Mouse (Mus musculus): ENCODE measurements around the gene Btaf1.

Gene Btaf1

DNA sequence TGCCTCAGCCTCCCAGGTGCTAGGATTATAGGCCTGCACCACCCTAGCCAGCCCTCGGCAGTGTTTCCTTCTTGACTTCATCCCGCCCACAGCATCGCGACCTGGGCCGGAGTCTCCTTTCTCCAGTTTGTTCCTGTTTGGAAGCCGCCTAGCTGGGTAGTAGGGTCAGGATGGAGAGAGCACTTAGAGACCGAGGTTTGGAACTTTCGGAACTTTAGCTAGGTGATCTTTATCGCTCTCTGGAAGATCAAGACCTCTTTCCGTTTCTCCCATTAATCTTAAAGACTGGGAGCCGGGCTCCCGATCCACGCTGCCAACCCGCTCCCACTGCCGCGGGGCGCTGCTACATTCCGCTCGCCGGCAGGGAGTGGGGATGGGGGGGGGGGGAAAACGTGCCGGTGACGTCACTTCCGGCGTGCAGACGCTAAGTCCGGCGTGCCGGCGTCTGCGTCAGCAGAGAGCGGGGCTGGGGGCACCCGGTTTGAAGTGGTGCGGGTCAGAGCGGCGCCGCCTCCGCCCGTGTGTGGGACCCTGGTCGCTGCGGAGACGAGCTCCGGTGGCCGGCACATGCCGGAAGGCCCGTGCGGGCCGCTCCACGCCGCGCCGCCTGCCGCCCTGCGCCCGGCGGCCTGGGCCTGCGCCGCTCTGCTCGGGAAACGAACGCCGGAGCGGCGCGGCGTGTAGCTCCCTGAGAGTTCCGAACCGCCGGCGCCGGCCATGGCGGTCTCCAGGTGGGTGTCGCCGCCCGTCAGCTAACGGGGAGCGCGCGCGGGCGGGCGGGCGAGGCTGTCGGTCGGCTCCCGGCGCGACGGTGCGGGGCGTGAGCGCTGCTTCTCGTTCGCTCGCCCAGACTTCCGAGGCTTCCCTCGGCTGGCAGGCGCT lies at the start of gene Btaf1:
Gene Btaf1, plus strand, starts transcription at position 409 of the 882 bp plus-strand sequence.
- peak; percentile 91 for DNase-seq

DNA sequence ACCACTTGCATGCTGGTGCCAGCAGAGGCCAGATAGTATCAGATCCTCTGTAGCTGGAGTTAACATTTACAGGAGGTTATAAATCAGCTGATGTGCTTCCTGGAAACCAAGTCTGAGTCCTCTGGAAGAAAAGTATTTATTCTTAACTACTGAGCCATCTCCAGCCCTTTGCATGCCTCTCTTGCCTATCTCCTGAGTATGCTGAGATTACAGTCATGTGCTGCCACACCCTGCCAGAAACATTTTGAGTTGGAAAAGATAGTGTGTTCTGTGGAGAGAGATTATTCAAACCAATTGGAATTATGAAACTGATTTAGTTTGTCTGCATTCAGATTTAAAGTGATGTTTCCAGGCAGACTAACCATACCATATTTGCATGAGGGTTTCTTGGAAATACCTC lies 48.5 kb upstream of the Btaf1 start:
- no peak for DNase-seq

DNA sequence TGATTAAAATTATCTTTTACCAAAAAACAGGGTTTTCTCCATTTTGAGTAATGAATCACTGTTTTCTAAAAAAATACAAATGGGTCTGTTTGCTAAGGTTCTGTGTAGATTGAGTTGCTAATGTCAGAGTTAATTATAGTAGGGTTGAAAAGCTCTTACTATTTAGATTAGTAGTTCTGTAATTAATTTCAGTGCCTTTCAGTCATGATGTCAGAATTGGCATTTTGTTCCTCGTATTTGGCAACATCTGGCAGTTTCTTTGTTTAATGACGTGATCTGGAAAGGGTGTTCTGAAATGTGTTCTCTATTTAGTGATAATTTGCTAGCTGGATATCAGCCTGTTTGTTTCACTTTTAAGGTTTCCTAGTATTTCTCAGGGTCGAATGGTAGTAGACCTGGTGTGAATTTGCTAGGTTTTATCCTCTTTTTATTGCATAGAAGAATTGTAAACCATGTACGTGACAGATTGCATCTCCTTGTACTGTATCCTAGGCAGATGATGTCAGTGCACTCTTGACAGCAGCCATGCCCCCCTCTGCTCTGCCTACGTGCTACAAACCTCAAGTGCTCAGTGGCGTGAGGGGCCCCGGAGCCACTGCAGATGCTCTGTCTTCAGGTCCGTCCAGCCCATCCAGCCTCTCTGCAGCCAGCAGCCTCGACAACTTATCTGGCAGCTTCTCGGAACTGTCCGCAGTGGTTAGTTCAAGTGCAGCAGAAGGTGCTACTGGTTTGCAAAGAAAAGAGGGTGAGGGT lies 47.0 kb upstream of the Btaf1 start:
- DNase-seq: no peak

DNA sequence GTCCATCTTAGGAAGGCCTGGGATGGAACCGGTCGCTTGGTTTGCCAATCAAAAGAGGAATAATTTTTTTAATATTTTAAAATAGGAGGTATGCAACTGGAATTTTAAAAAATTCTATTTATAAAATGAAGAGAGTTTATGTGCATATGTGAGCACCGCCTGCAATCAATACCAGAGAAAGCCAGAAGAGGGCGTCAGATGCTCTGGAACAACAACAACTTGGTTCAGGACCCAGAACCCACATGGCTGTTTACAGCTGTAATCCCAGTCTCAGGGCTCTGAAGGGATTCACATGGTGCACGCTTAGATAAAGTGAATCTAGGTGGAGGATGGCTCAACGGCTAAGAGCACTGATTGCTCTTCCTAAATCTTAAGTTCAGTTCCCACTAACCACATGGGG lies 42.8 kb upstream of the Btaf1 start:
- peak; percentile 21 for DNase-seq

DNA sequence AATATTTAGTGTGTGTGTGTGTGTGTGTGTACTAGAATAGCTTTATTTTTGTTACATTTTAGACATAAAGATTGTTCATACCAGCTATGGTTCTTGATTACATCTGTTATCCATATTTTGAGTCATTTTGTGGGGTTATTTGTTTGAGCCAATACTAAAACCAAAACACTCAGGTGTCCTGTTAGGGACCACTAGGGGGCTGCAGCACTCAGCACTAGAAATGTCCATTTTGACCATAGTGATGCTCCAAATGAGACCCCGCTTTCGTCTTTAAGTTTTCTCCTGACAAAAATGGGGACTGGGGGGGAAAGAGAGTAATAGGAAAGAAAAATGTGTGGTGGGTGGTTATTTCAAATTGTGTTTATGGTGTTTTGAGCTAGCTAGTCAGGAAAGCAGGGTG lies 39.6 kb upstream of the Btaf1 start:
- no peak for DNase-seq

DNA sequence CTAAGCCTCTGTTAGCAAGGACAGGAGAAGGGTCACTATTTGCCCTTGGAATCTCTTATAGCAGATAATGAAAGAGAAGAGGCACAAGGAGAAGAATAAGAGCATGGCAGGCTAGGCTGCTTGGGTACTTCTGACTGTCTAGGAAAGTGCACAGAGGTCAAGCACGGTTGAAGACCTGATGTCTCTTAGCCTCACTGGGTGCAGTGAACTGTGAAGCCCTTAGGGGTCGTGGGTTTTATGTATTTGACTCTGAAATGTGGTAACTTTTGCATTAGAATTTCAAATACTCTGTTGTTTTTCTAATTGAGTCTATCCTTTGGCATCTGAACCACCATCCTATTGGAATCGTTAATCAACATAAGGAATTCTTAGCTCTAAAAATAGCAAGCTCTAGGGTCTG lies 38.2 kb upstream of the Btaf1 start:
- no peak for DNase-seq

DNA sequence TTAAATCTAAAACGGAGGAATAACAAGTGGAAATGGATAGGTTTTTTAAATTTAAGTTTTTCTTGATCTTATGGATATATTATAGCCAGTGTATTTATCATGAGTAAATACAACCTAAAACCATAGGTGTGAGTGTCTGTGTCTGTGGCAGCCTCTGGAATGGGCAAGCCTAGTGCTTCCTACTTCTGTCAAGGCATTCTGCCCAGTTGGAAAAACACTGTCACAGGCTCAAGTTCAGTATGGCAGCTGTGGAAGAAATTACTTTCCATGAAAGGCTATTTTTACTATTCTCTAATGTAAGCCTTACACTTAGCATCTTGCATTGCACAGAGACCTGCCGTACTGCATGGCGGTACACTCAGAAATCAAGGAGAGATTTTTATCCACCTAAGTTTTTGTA lies 34.1 kb upstream of the Btaf1 start:
- no peak for DNase-seq

DNA sequence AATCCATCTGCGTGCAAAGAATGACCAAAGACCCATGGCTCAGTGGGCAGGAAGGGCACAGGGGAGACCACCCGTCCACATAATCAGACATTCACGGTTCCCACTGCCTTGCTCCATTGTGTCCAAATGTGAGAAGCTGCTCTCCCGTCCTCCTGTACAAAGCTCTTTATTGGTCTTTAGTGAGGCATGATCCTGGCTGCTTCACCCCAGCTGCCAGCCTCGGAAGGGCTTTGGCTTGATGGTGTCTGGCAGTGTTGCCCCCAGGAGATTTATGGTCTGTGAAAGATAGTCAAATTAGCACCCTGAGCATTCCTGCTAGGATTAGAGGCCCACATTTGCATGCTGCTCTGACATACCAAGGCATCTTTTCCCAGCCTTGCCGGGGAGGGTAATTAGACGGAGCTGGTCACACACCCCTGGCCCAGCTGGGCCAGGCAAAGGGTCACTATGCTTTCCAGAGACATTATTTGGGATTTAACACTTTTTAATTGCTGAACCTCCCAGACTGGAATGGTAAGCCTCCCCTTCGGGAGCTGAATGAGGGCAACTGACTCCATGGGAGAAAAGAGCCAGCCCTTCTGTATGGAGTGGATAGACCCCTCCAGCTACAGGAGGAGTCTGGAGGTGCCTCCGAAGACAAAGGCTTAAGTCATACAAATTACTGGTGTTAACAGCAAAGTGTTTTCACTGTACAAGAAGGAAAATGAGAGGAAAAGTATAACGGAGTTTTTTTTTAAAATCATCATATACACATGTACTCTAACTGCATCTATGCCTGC lies 28.9 kb upstream of the Btaf1 start:
- no peak for DNase-seq

DNA sequence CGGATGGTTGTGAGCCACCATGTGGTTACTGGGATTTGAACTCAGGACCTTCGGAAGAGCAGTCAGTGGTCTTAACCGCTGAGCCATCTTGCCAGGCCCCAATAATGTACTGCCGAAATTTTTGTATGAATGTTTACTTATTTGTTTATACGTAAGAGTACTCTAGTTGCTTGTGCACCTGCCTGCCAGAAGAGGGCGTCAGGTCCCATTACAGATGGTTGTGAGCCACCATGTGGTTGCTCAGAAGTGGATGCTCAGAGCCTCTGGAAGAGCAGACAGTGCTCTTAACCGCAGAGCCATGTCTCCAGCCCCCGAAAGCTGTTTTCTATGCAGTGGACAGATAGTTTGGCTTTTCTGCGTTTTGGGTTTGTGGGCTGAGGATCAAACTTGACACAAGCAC lies 28.1 kb upstream of the Btaf1 start:
- peak; percentile 25 for DNase-seq

DNA sequence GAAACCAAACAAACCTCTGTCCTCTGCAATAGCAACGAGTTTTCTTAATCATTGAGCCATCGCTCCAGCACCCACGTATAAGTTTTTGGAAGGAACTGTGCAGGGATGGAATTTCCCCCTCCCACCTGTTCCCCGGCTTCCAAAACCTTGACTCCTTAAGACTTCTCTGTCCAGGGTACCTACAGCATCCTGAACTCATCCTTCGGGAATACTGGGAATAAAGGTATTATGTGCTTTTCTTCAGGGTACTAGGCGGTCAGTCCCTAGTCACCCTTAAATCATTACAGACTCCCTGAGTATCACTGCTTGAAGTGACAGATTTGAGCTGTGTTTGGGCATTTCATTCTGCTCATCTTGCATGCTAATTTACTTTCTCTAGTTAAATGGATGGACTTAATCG lies 22.5 kb upstream of the Btaf1 start:
- DNase-seq: no peak

DNA sequence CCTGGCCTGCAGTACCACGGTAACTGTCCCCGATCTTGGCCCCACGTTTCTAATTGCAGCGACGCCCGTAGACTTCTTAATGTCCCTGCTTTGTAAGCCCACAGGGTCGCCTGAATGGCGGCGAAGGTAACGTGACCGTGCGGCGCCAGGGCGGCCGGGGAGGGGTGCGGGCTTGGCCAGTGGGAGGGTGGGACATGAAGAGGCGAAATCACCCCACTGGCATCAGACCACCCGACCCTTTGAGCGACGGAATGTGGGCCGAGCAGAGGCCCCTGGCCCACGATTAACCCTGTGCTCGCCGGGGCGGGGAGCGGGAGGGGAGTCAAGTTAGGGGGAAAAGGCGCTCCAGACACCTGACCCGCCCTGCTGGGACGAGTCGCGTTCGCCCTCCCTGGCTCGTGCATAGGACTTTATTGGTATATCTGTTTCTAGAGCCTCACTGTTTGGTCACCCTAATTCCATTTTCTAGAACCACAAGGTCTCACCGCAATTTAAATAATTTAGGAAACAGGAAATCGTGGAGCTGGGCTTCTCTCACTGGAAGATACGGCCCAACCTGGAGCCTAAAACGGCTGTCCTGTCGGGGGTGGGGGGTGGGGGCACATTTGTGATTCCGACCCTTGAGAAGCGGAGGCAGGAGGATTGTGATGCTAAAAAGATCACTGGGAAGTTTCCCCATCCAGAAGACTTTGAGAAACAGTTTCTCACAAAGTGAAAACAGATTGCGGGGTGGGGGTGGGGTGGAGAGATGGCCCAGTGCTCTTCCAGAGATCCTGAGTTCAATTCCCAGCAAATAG lies 21.5 kb upstream of the Btaf1 start:
- DNase-seq: peak; percentile 57

DNA sequence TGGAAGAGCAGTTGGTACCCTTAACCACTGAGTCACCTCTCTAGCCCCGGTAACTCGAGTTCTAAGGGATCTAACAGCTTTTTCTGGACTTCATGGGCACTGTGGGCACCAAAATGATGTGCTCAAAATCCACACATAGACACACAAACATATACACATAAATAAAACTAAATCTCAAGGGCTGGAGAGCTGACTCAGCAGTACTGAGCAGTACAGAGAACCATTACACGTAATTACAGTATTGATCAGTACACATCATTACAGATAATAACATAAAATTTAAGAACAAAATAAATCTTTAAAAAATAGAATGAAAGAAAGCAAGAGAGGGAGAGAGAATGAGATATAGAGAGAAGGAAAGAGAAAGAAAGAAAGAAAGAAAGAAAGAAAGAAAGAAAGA lies 16.7 kb upstream of the Btaf1 start:
- DNase-seq: no peak

DNA sequence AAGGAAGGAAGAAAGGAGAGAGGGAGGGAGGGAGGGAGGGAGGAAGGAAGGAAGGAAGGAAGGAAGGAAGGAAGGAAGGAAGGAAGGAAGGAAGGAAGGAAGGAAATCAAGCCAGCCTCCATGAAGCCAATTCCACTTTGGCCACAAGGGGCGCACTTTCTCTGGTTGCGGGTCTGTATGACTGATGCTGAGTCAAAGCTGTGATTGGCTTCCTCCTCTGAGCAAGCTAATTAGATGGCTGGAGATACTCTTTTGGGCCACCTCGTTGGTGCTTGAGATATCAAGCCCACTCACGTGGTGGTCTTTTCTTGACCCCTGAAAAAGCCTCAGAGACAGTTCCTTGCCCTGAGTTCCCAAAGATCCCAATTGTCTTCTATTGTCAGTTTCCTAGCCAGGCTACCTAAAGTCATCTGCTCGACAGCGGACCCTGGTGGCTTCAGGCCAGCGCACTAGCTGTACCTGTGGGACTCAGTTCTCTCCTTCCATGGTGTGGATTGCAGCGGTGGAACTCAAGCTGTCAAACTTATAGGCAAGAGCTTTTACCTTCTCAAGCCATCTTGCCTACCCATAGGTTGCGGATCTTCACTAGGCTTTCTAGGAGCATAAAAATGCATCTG lies 16.1 kb upstream of the Btaf1 start:
- DNase-seq: peak; percentile 70

DNA sequence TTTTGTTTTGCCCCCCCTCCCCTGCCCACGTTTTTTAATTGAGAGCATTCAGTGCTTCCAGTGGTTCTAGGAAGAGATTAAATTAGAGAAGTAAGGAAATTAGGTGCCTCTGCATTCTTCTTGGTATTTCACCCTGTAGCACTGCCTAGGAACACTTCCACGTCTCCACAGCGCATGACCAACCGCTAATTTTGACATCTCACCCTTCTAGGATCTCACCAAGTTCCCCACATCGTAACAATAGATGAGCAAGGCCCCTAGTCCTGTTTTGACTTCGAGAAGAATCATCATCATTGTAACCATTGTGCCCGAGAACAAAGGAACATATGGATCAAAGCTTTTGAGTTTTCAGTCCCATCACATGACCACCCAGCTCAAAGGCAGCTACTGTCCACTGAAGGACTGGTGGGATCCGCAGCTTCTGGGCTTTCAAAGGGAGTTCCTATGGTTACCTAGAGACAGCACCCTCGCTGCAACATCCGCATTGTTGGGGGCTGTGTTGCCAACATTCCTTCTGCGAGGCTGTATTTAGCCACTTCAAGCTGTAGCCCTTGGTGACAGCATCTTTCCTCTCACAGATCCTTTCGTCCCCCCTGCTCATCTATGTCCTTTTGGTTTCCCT lies 15.3 kb upstream of the Btaf1 start:
- DNase-seq: peak; percentile 48

DNA sequence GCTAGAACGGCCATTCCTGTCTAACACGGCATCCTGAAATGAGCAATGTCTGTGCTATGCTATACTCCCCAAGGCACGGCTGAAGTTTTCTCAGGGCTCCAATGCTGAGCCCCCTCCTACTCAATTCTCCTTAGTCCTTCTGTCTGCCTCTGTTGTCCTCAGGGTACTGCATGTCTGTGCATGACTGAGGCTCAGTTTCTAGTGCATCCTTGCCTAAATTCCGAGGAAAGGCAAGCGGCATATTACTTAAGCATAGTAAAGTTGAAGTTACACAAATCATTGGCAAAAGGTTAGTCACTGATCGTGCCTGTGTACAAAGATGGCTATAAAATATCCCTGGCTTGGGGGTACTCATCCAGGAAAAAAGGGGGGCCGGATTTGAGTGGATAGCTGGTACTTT lies 12.8 kb upstream of the Btaf1 start:
- DNase-seq: no peak

DNA sequence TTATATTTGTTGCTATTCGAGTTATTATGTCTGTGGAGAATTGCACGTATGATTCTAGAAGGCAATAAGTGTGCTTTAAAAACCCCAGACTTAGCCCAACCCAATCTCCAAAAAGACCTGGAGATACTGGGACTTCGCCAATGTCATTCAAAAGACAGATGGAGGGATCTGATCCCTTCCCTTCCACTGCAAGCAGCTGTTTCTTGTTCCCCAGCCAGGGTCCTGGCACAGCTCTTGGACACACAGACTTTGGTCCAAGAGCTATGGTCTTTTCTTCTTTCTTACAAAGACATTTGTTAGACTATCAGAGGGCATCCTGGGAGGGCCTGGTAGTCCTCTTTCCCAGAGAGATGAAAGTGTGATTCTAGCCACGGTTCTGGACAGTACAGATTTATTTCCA lies 9.7 kb upstream of the Btaf1 start:
- DNase-seq: no peak

DNA sequence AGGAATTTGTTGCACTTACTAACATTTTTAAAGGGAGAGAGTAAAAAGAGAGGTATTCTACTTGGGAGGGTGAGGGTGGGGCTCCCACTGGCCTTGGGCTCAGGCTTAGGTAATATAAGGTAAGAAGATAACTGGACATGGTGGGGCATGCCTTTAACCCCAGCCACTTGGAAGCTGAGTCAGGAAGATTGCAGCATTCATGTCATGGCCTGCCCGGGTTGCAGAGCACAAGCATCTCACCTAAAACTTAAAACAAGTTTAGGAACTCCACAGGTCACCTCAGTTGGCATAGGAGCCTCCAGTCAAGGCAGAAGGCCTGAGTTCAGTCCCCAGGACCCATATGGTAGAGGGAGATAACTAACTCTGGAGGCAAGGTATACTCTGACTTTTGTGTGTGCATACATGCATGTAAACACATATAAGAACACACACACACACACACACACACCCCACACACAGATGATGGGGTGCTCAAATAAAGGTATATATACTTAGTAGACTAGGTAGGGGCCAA lies 8.9 kb upstream of the Btaf1 start:
- no peak for DNase-seq

DNA sequence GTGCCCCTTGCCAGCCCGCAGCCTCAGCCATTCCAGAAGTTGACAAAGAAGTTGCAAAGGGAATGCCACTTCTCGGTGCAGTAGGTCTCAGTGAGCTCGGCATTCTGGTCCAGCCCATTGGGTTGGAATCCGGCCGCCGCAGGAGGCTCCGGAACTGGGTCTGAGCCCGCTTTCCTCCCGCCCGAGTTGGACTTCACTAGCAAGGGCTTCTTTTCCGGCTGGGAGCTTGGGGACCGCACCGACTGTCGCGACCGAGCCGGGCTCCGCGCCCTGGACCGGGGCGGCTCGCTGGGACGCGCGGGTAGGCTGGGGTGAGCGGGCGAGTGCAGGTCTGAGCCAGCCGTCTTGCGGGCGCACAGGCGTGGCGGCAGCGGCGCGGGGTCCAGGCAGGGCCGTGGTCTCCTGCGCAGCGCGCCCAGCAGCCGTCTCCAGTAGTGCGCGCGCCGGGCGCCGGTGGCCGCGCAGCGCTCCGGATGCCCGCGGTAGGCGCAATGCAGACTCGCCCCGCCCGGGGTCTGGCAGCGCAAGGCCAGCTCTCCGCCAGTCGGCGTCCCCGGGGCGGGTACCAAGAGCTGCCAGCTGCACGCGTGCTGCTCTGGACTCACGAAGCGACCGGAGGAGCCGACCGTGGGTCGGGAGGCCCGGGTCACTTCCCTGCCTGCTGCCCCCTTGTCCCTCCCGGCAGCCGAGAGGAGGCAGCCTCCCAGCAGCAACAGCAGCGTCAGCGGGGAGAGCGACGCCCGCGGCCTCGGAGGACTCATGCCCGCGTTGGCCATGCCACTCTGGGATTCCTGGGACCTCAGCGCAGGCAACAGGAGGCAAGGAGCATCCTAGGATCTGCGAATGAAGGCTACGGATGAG lies 7.2 kb upstream of the Btaf1 start:
- DNase-seq: peak; percentile 86

DNA sequence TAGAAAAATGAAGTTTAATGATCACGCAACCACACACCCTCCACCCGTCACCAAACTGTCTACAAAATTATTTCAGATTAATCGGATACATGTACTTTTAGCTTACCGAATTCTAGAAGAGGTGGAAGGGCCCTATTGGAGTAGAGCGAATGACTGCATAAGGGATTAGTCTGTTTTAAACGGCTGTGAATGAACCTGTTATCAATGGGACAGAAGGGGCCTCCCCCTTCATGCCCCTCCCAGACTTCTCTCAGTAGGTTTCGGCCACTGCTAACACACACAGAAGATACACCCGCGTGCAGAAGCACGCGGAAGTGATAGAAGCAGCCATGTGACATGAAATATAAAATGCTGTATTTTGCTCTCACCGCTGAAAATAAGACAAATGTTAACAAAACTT lies 6.4 kb upstream of the Btaf1 start, which contains the start of gene Fgfbp3:
Gene Fgfbp3, minus strand, starts transcription at position 150 of the 400 bp plus-strand sequence.
- no peak for DNase-seq

DNA sequence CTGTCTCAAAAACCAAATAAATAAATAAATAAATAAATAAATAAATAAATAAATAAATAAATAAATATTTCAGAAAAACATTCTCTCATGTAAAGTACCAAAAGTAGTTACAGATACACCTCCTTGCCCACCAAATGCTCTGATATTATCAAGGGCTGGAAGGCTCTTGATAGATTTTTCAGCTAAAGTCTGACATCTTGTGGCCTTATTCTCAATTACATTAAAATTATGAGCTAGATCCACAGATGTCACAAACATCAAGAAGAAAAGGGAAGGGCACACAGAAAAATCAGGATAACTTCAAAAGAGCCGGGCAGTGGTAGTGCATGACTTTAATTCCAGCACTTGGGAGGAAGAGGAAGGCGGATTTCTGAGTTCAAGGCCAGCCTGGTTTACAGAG lies 3.9 kb upstream of the Btaf1 start:
- DNase-seq: no peak
